Mouse (Mus musculus) gastrocnemius, postnatal 10 days (tissue): ENCODE results near the gene Gm21943. TPM values are rescaled to one million over a fixed set of nuclear protein-coding genes. Genes with fewer than 3 reads are reported as not detected.
"Not testable (repeated sequence)": the region's sequence is repeated elsewhere in the genome, so short reads cannot be mapped to it uniquely, and the experiment has no call there.

Experiments
- DNase-seq: peaks from one replicate; pipeline ENCODE4 v3.0.0; 2021; ENCODE audit warnings: mixed read lengths
- long read RNA-seq, 2 experiments: library from polyadenylated mRNA; stranded (forward); transcript quantifications; one replicate each; pipeline ENCODE4 v2.0.0; 2021
- total RNA-seq, 2 experiments: library from RNA; stranded (reverse); gene quantifications; 2 replicates each; pipeline ENCODE4 v1.2.3; 2021

Gm21943 gene
- not detected for total RNA-seq
- long read RNA-seq, experiment 1 = 0 reads
- long read RNA-seq, experiment 2 = 0 reads

GRCm38 (mm10) chrY:57533644-57534043 lies at the start of gene Gm21943:
Gene Gm21943, minus strand, starts transcription at chrY:57533744.
- DNase-seq = not testable (repeated sequence)

Other genes starting within 250 kb of the Gm21943 start
- not detected for gene Gm28961, start 172.0 kb upstream of the Gm21943 start, total RNA-seq